Mouse (Mus musculus): ENCODE data around the gene Lpp.

DNA sequence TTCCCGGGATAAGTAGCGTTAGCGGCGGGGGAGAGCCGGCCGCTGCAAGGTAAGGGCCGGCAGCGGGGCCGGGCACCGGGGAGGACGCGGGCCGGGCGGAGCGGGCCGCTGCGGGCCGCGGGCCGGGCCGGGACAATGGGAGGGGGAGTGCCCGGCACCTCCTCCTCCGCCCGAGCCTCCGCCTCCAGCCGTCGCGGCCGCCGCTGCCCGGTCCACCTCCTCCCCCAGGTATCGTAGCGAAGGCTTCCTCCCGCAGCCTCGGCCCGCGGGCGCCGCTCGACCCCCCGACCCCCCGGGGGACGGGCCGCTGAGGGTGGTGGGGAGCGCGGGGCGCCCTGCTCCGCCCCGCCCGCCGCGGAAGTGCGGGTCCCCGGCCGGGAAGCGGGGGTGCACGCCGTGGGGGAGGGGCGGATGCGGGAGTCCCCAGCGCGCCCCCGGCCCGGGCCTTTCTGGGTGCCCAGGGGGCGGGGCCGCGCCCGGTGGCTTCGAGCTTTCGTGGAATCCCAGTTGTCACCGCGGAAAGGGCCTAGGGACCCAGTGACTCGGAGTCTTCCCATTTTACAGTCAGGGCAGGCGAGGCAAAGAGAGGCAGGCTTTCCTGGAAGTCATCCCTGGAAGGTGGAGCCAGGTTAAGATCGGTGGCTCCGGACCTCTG lies 376 bp downstream of the Lpp start:
- TF ChIP-seq GATA1 (IDR thresholded peaks at IDR 0.05; ENCODE audit: borderline replicate concordance, low read length): no peak
- no peak for TF ChIP-seq FLI1 (IDR thresholded peaks at IDR 0.05; ENCODE audit: low read length)

All from megakaryocyte, embryonic 14.5 days (primary cell).